In genomic region chr19:29131171-29131570, GRCm38 (mm10) we compare ENCODE assay signal across 25 mouse cellular contexts. TPM values are rescaled to one million over a fixed set of nuclear protein-coding genes. Genes with fewer than 3 reads are reported as not detected.
DNase-seq lines count a peak whose midpoint lies in the region; ATAC-seq and TF ChIP-seq lines count a peak whose summit lies in the region.
"Had no signal": no experiment of that assay in that cellular context is flagged by ENCODE, and none has a peak within 500 bp of the region (broad histone marks: within the 10 kb centered on the region; RNA-seq: fewer than 3 reads in every experiment).

No protein-coding gene starts in this region.

- H3K27ac ChIP-seq in gastrocnemius, adult 2 months: peak overlapping the region; percentile 76
- H3K27ac ChIP-seq in liver, postnatal 0 days (ENCODE audit: low read depth): peak overlapping the region; percentile 93
- no peak overlapping the region for H3K27ac ChIP-seq in liver, embryonic 11.5 days (ENCODE audit: low read depth, low read length)
- H3K27ac ChIP-seq: heart, adult 2 months; heart, embryonic 10.5 days; heart, embryonic 13.5 days; hindbrain, embryonic 14.5 days; hindbrain, postnatal 0 days had no signal

- TF ChIP-seq CTCF in gastrocnemius, adult 2 months (IDR thresholded peaks at IDR 0.05): no peak
- TF ChIP-seq CTCF in liver, postnatal 0 days (IDR thresholded peaks at IDR 0.05; ENCODE audit: low read depth): no peak

- peaks cover 10% of the 10 kb centered on the region for H3K4me1 ChIP-seq in liver, postnatal 0 days (ENCODE audit: insufficient read depth)
- peaks cover 25% of the 10 kb centered on the region for H3K4me1 ChIP-seq in liver, embryonic 11.5 days (replicated peaks; ENCODE audit: control insufficient read depth, insufficient read depth, low read length)

- H3K4me2 ChIP-seq in liver, postnatal 0 days (ENCODE audit: low read depth, low read length): peak overlapping the region; percentile 64
- no peak overlapping the region for H3K4me2 ChIP-seq in liver, embryonic 11.5 days
- H3K4me2 ChIP-seq: heart, embryonic 13.5 days; hindbrain, embryonic 14.5 days had no signal

- no peak overlapping the region for H3K4me3 ChIP-seq in gastrocnemius, adult 2 months
- H3K4me3 ChIP-seq in liver, postnatal 0 days (ENCODE audit: low read depth, low read length): no peak overlapping the region
- no peak overlapping the region for H3K4me3 ChIP-seq in liver, embryonic 11.5 days (ENCODE audit: low read depth, low read length)
- H3K4me3 ChIP-seq: heart, adult 2 months; heart, embryonic 10.5 days; heart, embryonic 13.5 days had no signal

- peaks cover 62% of the 10 kb centered on the region for H3K36me3 ChIP-seq in liver, postnatal 0 days (replicated peaks; ENCODE audit: insufficient read depth, low read length)
- H3K36me3 ChIP-seq in liver, embryonic 11.5 days (ENCODE audit: control insufficient read depth, insufficient read depth, low read length): peaks cover 32% of the 10 kb centered on the region

- H3K27me3 ChIP-seq in liver, postnatal 0 days (ENCODE audit: insufficient read depth, low read length): no peaks in the 10 kb centered on the region
- H3K27me3 ChIP-seq in liver, embryonic 11.5 days (replicated peaks; ENCODE audit: control insufficient read depth, insufficient read depth, low read length): no peaks in the 10 kb centered on the region
- H3K27me3 ChIP-seq: heart, embryonic 13.5 days had no signal

- no peak for ATAC-seq in liver, postnatal 0 days
- no peak for ATAC-seq in liver, embryonic 11.5 days (replicated peaks; ENCODE audit: low FRiP score)
- ATAC-seq in erythroblast, adult 5-6 weeks (replicated peaks; ENCODE audit: low FRiP score, poor library complexity, severe bottlenecking): no peak
- ATAC-seq: activated CD4-positive, CD25-positive, alpha-beta regulatory T cell, adult 4 months; CD4-positive, CD25-positive, alpha-beta regulatory T cell, adult 4 months; forebrain, embryonic 14.5 days; forebrain, postnatal 0 days; hindbrain, postnatal 0 days; inflammation-experienced regulatory T-cells, adult 6 months had no signal

- H3K9me3 ChIP-seq in liver, postnatal 0 days (ENCODE audit: low read length): no peaks in the 10 kb centered on the region
- H3K9me3 ChIP-seq in liver, embryonic 11.5 days (ENCODE audit: control insufficient read depth, low read length): no peaks in the 10 kb centered on the region
- H3K9me3 ChIP-seq: heart, embryonic 10.5 days; heart, embryonic 13.5 days had no signal

- intact Hi-C loops in gastrocnemius, adult 2 months (cut with DNase I): no loop called here

- no peak for DNase-seq in gastrocnemius, adult 2 months
- no peak for DNase-seq in gastrocnemius, adult 8-10 months (ENCODE audit: low spot score in 2 of 2)
- no peak for DNase-seq in liver, postnatal 0 days
- DNase-seq in liver, embryonic 11.5 days (ENCODE audit: low spot score): no peak
- peak; percentile 12 for DNase-seq in NIH3T3 (ENCODE audit: low read depth)
- DNase-seq: adrenal gland, adult 8-10 months; adrenal gland, postnatal 25 days; cerebellum, adult 11-12 months; cerebellum, adult 8-10 months; cerebellum, postnatal 36 days; forebrain, postnatal 0 days; gastrocnemius, postnatal 10 days; gastrocnemius, postnatal 36 days; heart, adult 2 months; heart, postnatal 14 days; heart, postnatal 4 days had no signal

- 0 out of 2 replicates have a peak overlapping the region, but pooled peaks have one; percentile 27 for H3K9ac ChIP-seq in liver, postnatal 0 days (replicated peaks)
- H3K9ac ChIP-seq in liver, embryonic 11.5 days (ENCODE audit: low read depth, low read length): no peak overlapping the region
- H3K9ac ChIP-seq: forebrain, postnatal 0 days; heart, embryonic 13.5 days; hindbrain, embryonic 14.5 days had no signal

- TF ChIP-seq EP300 in liver, postnatal 0 days (IDR thresholded peaks at IDR 0.05; ENCODE audit: low read depth): no peak

- WGBS in liver, postnatal 0 days (ENCODE audit: insufficient replicate concordance): 67% methylated on average over 4 of the region's 4 CpGs
- WGBS in liver, embryonic 11.5 days: 82% methylated on average over 4 of the region's 4 CpGs

RNA-seq across cellular contexts. Expression of gene Rcl1, which starts 30.0 kb away (rescaled TPM):
- 1 to 10 TPM; 6.5 to 7.7 TPM for total RNA-seq in gastrocnemius, adult 2 months (2021)
- 1 to 10 TPM; 5.0 to 8.5 (median 6.9) TPM for total RNA-seq in gastrocnemius, adult 8-10 months (2022)
- polyA plus RNA-seq in liver, postnatal 0 days (2015; fragmentation: Nextera tagmentation; extraction: Ambion mirVana): 78.3 and 79.2 TPM in 2 replicates
- 114 and 120 TPM in 2 replicates for polyA plus RNA-seq in liver, embryonic 11.5 days (2014; fragmentation: Nextera tagmentation; extraction: Ambion mirVana)
- total RNA-seq in erythroblast, adult 5-6 weeks (2015; ENCODE audit: low replicate concordance): 22.9 and 35.7 TPM in 2 replicates
- 47.8 and 63.0 TPM in 2 replicates for total RNA-seq in erythroblast, adult 5-6 weeks (2017; ENCODE audit: low replicate concordance)
